Mouse (Mus musculus) midbrain, embryonic 15.5 days (tissue): ENCODE measurements around the gene Btg1. TPM values are rescaled to one million over a fixed set of nuclear protein-coding genes. Genes with fewer than 3 reads are reported as not detected.

ENCODE experiments used
- ATAC-seq: fragments of 200-750 bp; cut with Nextera tagmentation; replicated peaks from 2 replicates; pipeline ENCODE4 v1.8.0; 2017; ENCODE audit warnings: moderate TSS enrichment
- H3K27ac ChIP-seq: fragments of 300-500 bp; sonication (generic); 2 replicates; pipeline ENCODE4 v1.5.1; 2015; ENCODE audit warnings: mild to moderate bottlenecking, inconsistent platforms
- H3K27me3 ChIP-seq: fragments of 300-500 bp; sonication (generic); replicated peaks from 2 replicates; pipeline ENCODE4 v1.6.1; 2015; ENCODE audit warnings: inconsistent platforms
- H3K36me3 ChIP-seq: fragments of 300-500 bp; sonication (generic); replicated peaks from 2 replicates; pipeline ENCODE4 v1.6.1; 2015; ENCODE audit warnings: inconsistent platforms
- H3K4me1 ChIP-seq: fragments of 300-500 bp; sonication (generic); 2 replicates; pipeline ENCODE4 v1.6.1; 2015; ENCODE audit warnings: inconsistent platforms
- H3K4me2 ChIP-seq: fragments of 300-500 bp; sonication (generic); 2 replicates; pipeline ENCODE4 v1.6.1; 2015; ENCODE audit warnings: inconsistent platforms, mild to moderate bottlenecking, moderate library complexity
- H3K4me3 ChIP-seq: fragments of 300-500 bp; sonication (generic); 2 replicates; pipeline ENCODE4 v1.5.1; 2015; ENCODE audit warnings: mild to moderate bottlenecking, inconsistent platforms
- H3K9ac ChIP-seq: fragments of 300-500 bp; sonication (generic); 2 replicates; pipeline ENCODE4 v1.6.1; 2015; ENCODE audit warnings: mild to moderate bottlenecking, inconsistent platforms
- H3K9me3 ChIP-seq: fragments of 300-500 bp; sonication (generic); 2 replicates; pipeline ENCODE4 v1.6.1; 2016; ENCODE audit warnings: inconsistent platforms
- WGBS: fragments of 180-500 bp; shearing (Covaris S2); methylation state at CpG from one replicate; pipeline ENCODE4 v1.1.7; 2015; ENCODE audit warnings: mixed read lengths; 5-methylcytosine and 5-hydroxymethylcytosine counted together
- polyA plus RNA-seq: library from polyadenylated mRNA; unstranded; fragments of >200 nt; fragmentation: Nextera tagmentation; extraction: Ambion mirVana; gene quantifications from 2 replicates; pipeline ENCODE4 v1.2.1, GENCODE M21; 2015

Gene Btg1
- polyA plus RNA-seq, 1 experiment from 2014 or later, result 44.4 TPM

DNA sequence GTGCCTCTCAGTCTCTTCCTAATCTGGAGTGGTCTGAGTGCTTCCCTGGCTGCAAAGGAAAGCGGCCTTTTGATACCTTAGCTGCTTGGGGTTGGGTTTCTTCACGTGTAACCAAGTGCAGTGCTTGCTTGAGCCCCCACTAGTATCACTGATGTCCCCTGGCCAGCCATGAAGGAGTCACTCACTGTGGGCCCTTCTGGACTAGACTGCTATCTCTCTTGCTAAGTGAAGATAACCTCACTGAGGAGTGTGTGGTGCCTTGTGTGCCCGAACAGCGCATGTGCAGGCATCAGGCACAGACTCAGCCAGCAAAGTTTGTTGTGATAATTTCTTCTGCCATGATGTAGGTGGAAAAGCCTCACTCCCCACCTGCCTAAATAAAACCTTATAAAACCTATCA lies 8.9 kb downstream of the Btg1 start:
- 77% methylated on average over 4 of the region's 4 CpGs for WGBS
- Histone ChIP-seq H3K36me3 (no peaks in the 10 kb centered on the region; the same call in 1 of the 2 replicates), H3K4me2 (peak overlapping the region; percentile 21), H3K27ac (no peak overlapping the region), H3K9me3 (no peaks in the 10 kb centered on the region), H3K4me3 (no peak overlapping the region), H3K27me3 (no peaks in the 10 kb centered on the region), H3K9ac (no peak overlapping the region), H3K4me1 (peaks cover 56% of the 10 kb centered on the region)
- no peak for ATAC-seq

DNA sequence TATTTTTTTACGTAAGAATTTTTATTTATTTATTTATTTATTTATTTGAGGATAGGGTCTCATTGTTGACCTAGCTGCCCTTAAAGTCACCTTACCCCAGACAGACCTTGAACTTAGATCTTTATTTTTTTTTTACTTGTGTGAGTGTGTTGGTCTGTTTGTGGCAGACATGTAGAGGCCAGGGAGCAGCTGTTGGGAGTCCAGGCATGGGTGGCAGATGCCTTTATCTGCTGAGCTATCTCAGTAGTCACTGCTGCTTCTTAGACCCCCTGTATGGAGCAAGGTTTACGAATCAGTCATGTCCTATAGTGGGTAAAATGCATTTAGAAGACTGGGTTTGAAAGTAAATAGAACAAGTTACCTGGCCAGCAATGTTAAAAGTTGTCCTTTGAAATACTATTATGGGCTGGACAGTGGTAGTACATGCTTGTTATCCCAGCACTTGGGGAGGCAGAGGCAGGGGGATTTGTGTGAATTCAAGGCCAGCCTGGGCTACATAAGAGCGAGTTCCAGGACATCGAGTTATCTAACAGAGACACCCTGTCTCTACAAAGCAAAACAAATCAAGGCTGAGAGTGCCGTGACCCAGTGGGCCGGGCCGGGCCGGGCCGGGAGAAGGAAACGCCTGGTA lies 9.4 kb downstream of the Btg1 start:
- no peak overlapping the region; the same call in 1 of the 2 replicates for H3K4me2 ChIP-seq
- H3K4me3 ChIP-seq, result no peak overlapping the region
- no peaks in the 10 kb centered on the region for H3K9me3 ChIP-seq
- no peak for ATAC-seq
- WGBS, result 95% methylated on average over 10 of the region's 10 CpGs
- H3K27me3 ChIP-seq, result no peaks in the 10 kb centered on the region
- no peak overlapping the region for H3K27ac ChIP-seq
- peaks cover 55% of the 10 kb centered on the region for H3K4me1 ChIP-seq
- H3K36me3 ChIP-seq, result no peaks in the 10 kb centered on the region; the same call in 1 of the 2 replicates
- H3K9ac ChIP-seq, result no peak overlapping the region

DNA sequence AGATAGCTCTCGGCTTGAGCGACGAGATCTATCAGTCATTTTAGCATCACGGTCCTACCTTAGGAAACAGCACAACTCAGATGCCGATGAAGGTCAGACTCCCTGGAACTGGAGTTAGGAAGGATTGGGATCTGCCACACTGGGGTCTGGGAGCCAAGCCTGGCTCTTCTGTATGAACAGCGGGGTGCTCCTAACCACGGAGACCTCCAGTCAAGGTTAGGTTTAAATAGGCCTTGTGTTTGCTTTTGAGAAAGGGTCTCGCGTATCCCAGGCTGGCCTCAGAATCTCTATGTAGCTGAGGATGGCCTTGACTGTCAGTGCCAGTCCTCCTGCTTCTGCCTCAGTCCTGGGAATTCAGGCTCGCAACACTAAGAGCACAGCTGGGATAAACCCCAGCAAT lies 10.5 kb downstream of the Btg1 start:
- H3K9ac ChIP-seq, result no peak overlapping the region
- no peak overlapping the region for H3K4me2 ChIP-seq
- peaks cover 46% of the 10 kb centered on the region for H3K4me1 ChIP-seq
- no peaks in the 10 kb centered on the region; the same call in 1 of the 2 replicates for H3K36me3 ChIP-seq
- ATAC-seq, result no peak
- no peak overlapping the region for H3K4me3 ChIP-seq
- WGBS, result 89% methylated on average over 10 of the region's 10 CpGs
- no peaks in the 10 kb centered on the region for H3K9me3 ChIP-seq
- no peak overlapping the region for H3K27ac ChIP-seq
- no peaks in the 10 kb centered on the region for H3K27me3 ChIP-seq

DNA sequence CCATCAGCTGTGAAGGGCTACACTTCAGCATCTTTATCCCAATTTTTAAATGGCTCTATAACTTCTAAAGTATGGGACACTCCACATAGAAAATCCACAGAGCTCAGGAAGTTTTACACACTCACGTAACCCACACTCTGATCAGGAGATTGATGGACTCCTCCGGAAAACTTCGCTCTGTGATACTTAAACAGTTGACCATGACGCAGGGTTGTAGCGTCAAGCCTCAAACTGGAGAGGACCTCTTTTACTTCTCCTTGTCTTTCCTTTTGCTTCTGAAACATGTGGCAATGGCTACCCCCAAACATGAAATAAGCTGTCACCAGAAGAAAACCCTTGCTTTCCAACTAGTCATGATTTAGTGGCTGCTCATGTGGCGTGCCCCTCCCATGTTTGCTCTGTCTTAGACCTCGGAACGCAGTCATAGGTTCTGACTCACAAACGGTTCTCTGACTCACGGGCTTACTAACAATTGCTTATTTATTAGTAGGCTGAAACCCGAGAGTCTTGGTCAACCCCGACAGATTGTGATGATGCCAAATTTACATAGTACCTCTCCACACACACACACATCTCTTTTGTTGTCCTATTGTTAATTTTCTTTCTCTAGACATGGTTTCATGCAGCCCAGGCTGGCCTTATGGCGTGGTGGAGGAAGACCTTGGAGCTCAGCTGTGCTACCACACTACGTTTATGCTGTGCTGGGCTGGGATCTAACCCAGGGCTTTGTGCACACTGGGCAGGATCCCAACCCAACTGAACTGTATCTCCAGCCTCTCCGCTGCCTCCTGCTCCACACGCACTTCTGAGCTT lies 11.5 kb downstream of the Btg1 start:
- H3K36me3 ChIP-seq, result no peaks in the 10 kb centered on the region; the same call in 1 of the 2 replicates
- no peaks in the 10 kb centered on the region for H3K27me3 ChIP-seq
- peaks cover 37% of the 10 kb centered on the region for H3K4me1 ChIP-seq
- 88% methylated on average over 16 of the region's 16 CpGs for WGBS
- H3K4me2 ChIP-seq, result no peak overlapping the region
- H3K4me3 ChIP-seq, result no peak overlapping the region
- H3K9ac ChIP-seq, result no peak overlapping the region
- no peaks in the 10 kb centered on the region for H3K9me3 ChIP-seq
- no peak overlapping the region for H3K27ac ChIP-seq
- no peak for ATAC-seq

DNA sequence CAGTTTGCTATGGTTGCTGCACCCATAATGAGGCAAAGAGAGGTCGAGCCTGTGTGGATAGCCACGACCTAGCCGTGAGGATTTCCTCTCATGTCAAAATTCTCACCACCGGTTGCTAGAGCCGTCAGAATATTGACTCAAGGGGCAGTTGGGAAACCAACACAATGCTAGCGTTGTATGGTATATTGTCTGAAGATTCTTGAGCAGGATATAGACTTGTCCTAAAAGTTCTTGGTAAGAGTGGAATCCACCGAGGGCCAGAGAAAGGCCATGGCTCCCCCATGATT lies 12.1 kb downstream of the Btg1 start:
- Histone ChIP-seq H3K4me2 (no peak overlapping the region), H3K4me3 (no peak overlapping the region), H3K9me3 (no peaks in the 10 kb centered on the region), H3K36me3 (no peaks in the 10 kb centered on the region; the same call in 1 of the 2 replicates), H3K4me1 (peaks cover 32% of the 10 kb centered on the region), H3K27ac (no peak overlapping the region), H3K27me3 (no peaks in the 10 kb centered on the region), H3K9ac (no peak overlapping the region)
- ATAC-seq, result no peak
- WGBS, result 84% methylated on average over 7 of the region's 7 CpGs

DNA sequence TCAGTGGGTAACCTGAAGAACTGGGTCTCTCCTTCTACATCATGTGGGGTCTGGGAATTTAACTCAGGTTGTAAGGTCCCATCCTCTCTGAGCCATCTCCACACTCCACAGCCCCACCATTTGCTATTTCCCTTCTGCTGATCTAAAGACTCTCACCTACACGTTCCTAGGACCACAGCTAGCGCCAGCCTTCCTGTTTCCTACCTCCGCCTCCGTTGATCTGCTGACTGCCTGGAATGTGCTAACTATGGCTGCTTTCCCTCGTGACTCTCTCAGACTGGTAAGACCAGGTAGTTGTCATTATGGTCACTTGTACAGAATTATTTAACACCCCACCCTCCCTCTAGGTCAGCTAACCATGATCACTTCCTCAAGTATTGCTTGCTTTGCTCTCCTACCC lies 13.3 kb downstream of the Btg1 start:
- H3K4me2 ChIP-seq, result no peak overlapping the region
- no peaks in the 10 kb centered on the region for H3K27me3 ChIP-seq
- H3K9me3 ChIP-seq, result no peaks in the 10 kb centered on the region
- H3K4me3 ChIP-seq, result no peak overlapping the region
- H3K27ac ChIP-seq, result no peak overlapping the region
- H3K4me1 ChIP-seq, result peaks cover 21% of the 10 kb centered on the region
- no peak for ATAC-seq
- WGBS, result 89% methylated on average over 5 of the region's 5 CpGs
- H3K36me3 ChIP-seq, result no peaks in the 10 kb centered on the region; the same call in 1 of the 2 replicates
- H3K9ac ChIP-seq, result no peak overlapping the region

DNA sequence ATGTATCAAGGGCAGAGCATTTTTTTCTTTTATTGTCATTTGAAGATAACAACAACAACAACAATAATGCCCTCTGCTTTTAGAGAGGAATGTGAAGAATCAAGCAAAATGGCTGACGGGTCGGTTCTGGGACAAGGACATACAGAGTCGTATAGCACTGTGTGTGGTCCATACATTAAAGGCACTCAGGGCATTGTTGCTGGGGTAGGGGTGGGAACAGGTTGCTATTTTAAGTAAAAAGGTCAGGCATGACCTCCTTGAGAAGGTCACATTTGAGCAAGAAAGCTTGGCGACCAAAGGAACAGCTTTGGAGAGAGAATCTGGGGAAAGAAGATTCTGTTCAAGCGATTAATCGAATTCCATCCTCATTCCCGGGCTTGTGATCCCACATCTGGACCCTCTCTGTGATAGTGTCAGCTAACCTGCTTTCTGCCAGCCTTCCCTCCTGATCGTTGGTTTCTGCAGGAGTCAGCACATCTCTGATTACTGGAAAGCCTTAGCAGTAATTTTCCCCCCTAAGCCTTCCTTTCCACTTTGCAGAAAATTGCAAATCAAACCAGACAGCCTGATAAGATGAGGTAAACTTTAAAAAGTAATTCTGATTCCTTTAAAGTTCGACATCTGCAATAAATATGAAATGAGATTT lies 14.4 kb downstream of the Btg1 start:
- WGBS, result 54% methylated on average over 9 of the region's 9 CpGs
- no peak overlapping the region for H3K9ac ChIP-seq
- H3K36me3 ChIP-seq, result no peaks in the 10 kb centered on the region; the same call in 1 of the 2 replicates
- no peak overlapping the region for H3K4me3 ChIP-seq
- H3K4me2 ChIP-seq, result no peak overlapping the region
- peaks cover 12% of the 10 kb centered on the region for H3K4me1 ChIP-seq
- no peaks in the 10 kb centered on the region for H3K27me3 ChIP-seq
- ATAC-seq, result no peak
- no peaks in the 10 kb centered on the region for H3K9me3 ChIP-seq
- no peak overlapping the region for H3K27ac ChIP-seq

DNA sequence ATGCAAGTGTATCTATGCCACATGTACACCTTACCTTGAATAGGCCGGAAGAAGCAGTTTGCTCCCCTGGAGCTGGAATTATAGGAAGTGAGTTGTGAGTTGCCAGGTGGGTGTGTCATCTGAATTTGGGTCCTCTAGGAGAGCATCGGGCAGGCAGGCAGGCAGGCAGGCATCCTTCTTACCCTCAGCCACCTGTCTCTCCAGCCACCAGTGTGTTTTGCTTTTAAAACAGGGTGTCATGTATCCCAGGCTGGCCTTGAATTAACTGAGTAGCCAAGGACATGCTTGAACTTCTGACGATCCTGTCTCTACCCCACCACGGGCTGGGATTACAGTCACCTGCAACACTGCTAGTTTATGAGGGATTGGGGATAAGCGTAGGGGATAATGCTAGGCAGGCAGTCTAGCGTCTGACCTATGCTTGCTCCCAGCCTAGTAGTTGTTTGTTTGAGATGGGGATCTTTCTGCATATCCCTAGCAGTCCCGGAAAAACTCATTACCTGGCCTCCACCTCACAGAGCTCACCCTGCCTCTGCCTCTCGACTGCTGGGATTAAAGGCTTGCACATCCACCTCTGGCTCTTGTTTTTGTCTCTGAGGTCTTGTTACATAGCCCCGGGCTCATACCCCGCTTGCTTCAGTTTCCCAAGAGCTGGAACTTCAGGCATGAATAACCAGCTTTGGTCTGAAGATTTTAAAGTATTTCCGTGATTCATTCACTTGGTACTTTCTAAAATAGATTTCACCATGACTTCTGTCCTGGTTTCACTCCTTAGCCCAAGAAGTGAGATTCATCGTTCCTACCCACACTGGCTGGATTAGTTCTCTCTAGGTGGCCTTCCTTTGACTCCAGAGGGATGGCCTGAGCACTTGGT lies 15.7 kb downstream of the Btg1 start:
- Histone ChIP-seq H3K27ac (no peak overlapping the region), H3K9ac (no peak overlapping the region), H3K9me3 (no peaks in the 10 kb centered on the region), H3K36me3 (no peaks in the 10 kb centered on the region; the same call in 1 of the 2 replicates), H3K4me2 (no peak overlapping the region), H3K4me1 (peaks cover 7% of the 10 kb centered on the region; the same call in 1 of the 2 replicates), H3K27me3 (no peaks in the 10 kb centered on the region), H3K4me3 (no peak overlapping the region)
- ATAC-seq, result no peak
- WGBS, result 77% methylated on average over 12 of the region's 12 CpGs

DNA sequence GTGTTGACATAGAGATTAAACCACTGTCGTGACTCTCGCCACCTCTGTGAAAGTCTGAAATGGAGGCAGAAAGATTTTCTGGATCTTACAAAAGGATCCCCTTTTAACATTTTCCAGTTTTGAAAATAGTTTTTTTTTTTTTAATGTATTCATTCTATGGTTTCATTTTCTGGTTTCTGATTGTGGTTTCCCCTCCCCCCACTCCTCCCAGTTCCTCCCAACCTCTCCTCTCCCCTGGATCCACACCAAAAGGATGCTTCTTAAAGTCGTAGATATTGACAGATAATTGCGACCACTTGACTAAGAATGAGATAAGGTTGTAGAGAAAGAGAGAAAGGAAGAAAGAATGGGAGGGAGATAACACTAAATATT lies 16.3 kb downstream of the Btg1 start:
- 76% methylated on average over 4 of the region's 4 CpGs for WGBS
- peaks cover 7% of the 10 kb centered on the region; the same call in 1 of the 2 replicates for H3K4me1 ChIP-seq
- H3K36me3 ChIP-seq, result no peaks in the 10 kb centered on the region; the same call in 1 of the 2 replicates
- H3K9me3 ChIP-seq, result no peaks in the 10 kb centered on the region
- H3K27ac ChIP-seq, result no peak overlapping the region
- no peak overlapping the region for H3K9ac ChIP-seq
- no peaks in the 10 kb centered on the region for H3K27me3 ChIP-seq
- no peak overlapping the region for H3K4me3 ChIP-seq
- no peak for ATAC-seq
- no peak overlapping the region for H3K4me2 ChIP-seq

DNA sequence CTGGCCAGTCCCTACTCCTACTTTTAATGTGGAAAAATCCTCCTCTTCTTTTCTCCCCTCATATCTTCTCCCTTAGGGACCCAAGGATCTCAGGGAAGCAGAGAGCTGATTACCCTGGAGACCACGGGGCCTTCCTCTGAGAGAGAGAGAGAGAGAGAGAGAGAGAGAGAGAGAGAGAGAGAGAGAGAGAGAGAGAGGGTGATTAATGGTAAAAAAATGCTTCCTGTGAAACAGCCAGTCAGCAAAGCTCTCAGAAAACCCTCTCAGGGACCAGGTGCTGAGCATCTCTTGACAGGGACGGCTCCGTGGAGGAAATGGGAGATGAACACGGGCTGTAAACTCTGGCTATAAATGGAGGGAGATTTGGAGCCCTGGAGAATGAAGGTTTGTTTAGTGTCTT lies 18.7 kb downstream of the Btg1 start:
- H3K36me3 ChIP-seq, result no peaks in the 10 kb centered on the region
- H3K27ac ChIP-seq, result no peak overlapping the region
- H3K9me3 ChIP-seq, result no peaks in the 10 kb centered on the region
- H3K4me2 ChIP-seq, result no peak overlapping the region
- H3K4me3 ChIP-seq, result no peak overlapping the region
- no peak overlapping the region for H3K9ac ChIP-seq
- WGBS, result 58% methylated on average over 4 of the region's 4 CpGs
- H3K27me3 ChIP-seq, result no peaks in the 10 kb centered on the region
- H3K4me1 ChIP-seq, result peaks cover 6% of the 10 kb centered on the region; the same call in 1 of the 2 replicates
- ATAC-seq, result no peak

DNA sequence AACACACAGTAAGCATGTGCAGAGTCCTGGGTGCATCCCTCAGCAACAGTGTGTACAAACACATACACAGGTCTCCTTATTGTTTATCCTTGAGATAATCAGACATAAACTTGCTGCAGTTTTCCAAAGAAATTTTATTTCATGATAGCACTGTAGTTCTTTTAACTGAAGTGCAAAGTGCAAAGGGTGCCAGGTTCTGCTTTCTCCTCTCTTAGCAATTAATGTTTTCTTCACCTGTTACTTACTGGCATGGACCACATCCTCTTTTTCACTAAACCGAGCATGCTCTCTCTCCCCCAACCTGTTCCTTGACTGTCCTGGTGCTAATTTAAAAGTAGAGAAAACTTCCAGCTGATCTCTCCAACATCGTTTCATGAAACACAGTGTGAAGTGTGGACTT lies 21.7 kb downstream of the Btg1 start:
- Histone ChIP-seq H3K9me3 (no peaks in the 10 kb centered on the region), H3K4me1 (no peaks in the 10 kb centered on the region), H3K27ac (no peak overlapping the region), H3K9ac (no peak overlapping the region), H3K4me3 (no peak overlapping the region), H3K27me3 (no peaks in the 10 kb centered on the region), H3K36me3 (no peaks in the 10 kb centered on the region), H3K4me2 (no peak overlapping the region)
- 93% methylated on average over 2 of the region's 2 CpGs for WGBS
- ATAC-seq, result no peak

DNA sequence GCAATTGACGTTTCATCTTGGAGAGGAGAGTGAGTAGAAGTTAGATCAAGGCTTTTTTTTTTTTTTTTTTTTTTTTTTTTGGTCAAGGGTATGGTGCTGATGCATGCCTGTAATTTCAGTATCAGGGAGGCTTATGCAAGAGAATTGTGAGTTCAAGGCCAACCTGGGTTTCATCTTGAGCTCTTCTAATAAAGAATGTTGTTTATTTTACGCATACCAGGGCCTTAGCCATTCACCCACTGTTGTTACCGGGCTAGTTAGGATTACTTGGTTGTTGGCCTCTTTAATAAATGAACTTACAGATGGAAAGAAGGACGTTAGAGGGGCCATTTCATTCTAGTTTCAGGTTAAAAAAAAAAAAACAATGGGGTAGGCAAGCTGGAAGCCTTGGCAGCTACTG lies 25.2 kb downstream of the Btg1 start:
- H3K9me3 ChIP-seq, result no peaks in the 10 kb centered on the region
- no peak overlapping the region for H3K4me3 ChIP-seq
- WGBS, result 71% methylated on average over 4 of the region's 4 CpGs
- H3K36me3 ChIP-seq, result no peaks in the 10 kb centered on the region
- H3K9ac ChIP-seq, result no peak overlapping the region
- H3K27me3 ChIP-seq, result no peaks in the 10 kb centered on the region
- no peak overlapping the region for H3K4me2 ChIP-seq
- no peak overlapping the region for H3K27ac ChIP-seq
- ATAC-seq, result no peak
- H3K4me1 ChIP-seq, result peaks cover 10% of the 10 kb centered on the region
